Mouse (Mus musculus): ENCODE data around the gene Gm20425.

Gene Gm20425

GRCm38 (mm10) chr9:103154568-103154967 lies 75.5 kb downstream of the Gm20425 start:
- no peak for DNase-seq (ENCODE audit: low spot score in 2 of 2)

GRCm38 (mm10) chr9:103153286-103153685 lies 76.8 kb downstream of the Gm20425 start:
- DNase-seq (ENCODE audit: low spot score in 2 of 2): no peak

GRCm38 (mm10) chr9:103149074-103149799 lies 80.9 kb downstream of the Gm20425 start:
- DNase-seq (ENCODE audit: low spot score in 2 of 2): no peak

- DNase-seq (ENCODE audit: low spot score in 2 of 2): no peak
Measured at GRCm38 (mm10) chr9:103147103-103147502, 83.0 kb downstream of the Gm20425 start.

GRCm38 (mm10) chr9:103146703-103147102 lies 83.4 kb downstream of the Gm20425 start:
- peak in 1 of 2 experiments; percentile 55 for DNase-seq (ENCODE audit: low spot score in 2 of 2)

- DNase-seq (ENCODE audit: low spot score in 2 of 2): no peak
Measured at GRCm38 (mm10) chr9:103146257-103146656, 83.8 kb downstream of the Gm20425 start.

GRCm38 (mm10) chr9:103145351-103145750 lies 84.8 kb downstream of the Gm20425 start:
- no peak for DNase-seq (ENCODE audit: low spot score in 2 of 2)

GRCm38 (mm10) chr9:103143881-103144280 lies 86.2 kb downstream of the Gm20425 start:
- DNase-seq (ENCODE audit: low spot score in 2 of 2): no peak

GRCm38 (mm10) chr9:103141266-103141665 lies 88.8 kb downstream of the Gm20425 start:
- no peak for DNase-seq (ENCODE audit: low spot score in 2 of 2)

GRCm38 (mm10) chr9:103140384-103140783 lies 89.7 kb downstream of the Gm20425 start:
- no peak for DNase-seq (ENCODE audit: low spot score in 2 of 2)
